Mouse (Mus musculus): ENCODE data around the gene Stk40. TPM values are rescaled to one million over a fixed set of nuclear protein-coding genes. Genes with fewer than 3 reads are reported as not detected.

Stk40 gene
- polyA plus RNA-seq (2015; fragmentation: Nextera tagmentation; extraction: Ambion mirVana): 37.4 and 38.7 TPM in 2 replicates

GRCm38 (mm10) chr4:126103590-126104068, at the start of gene Stk40:
TSS of gene Stk40 (plus strand) at chr4:126103957.
- peak within 1 kb of the TSS; percentile 96 for H3K4me3 ChIP-seq (replicated peaks)
- ATAC-seq (ENCODE audit: insufficient number of reproducible peaks, low FRiP score, low TSS enrichment, low read depth): peak; percentile 95
- WGBS: under 1% methylated on average over 34 of the region's 34 CpGs

GRCm38 (mm10) chr4:126057207-126058133, 46.3 kb upstream of the Stk40 start:
- Histone ChIP-seq H3K36me3 (peaks cover 33% of the 10 kb centered on the region), H3K9ac (peak overlapping the region; percentile 59), H3K4me1 (peaks cover 14% of the 10 kb centered on the region), H3K4me2 (replicated peaks) (peak overlapping the region; percentile 84), H3K27me3 (no peaks in the 10 kb centered on the region), H3K27ac (replicated peaks) (peak overlapping the region; percentile 51; the same call in 1 of the 2 replicates), H3K4me3 (replicated peaks) (peak overlapping the region; percentile 74), H3K9me3 (replicated peaks) (no peaks in the 10 kb centered on the region)
- 13% methylated on average over 19 of the region's 19 CpGs for WGBS
- ATAC-seq (ENCODE audit: insufficient number of reproducible peaks, low FRiP score, low TSS enrichment, low read depth): no peak

More at GRCm38 (mm10) chr4:126103590-126104068, at the start of gene Stk40:
- Histone ChIP-seq H3K9ac (peak within 1 kb of the TSS; percentile 85), H3K4me2 (replicated peaks) (peak within 1 kb of the TSS; percentile 91), H3K27me3 (no peaks in the 10 kb centered on the region), H3K9me3 (replicated peaks) (no peaks in the 10 kb centered on the region), H3K4me1 (peaks cover 51% of the 10 kb centered on the region), H3K36me3 (0 out of 2 replicates have a peak, but pooled peaks cover 6% of the 10 kb centered on the region), H3K27ac (replicated peaks) (peak within 1 kb of the TSS; percentile 91)

- H3K9ac ChIP-seq: peak within 1 kb of the TSS; percentile 59
- WGBS: under 1% methylated on average over 57 of the region's 57 CpGs
- peak within 1 kb of the TSS; percentile 84 for H3K4me2 ChIP-seq (replicated peaks)
- H3K4me1 ChIP-seq: peaks cover 14% of the 10 kb centered on the region
- peak; percentile 94 for ATAC-seq (ENCODE audit: insufficient number of reproducible peaks, low FRiP score, low TSS enrichment, low read depth)
- no peaks in the 10 kb centered on the region for H3K27me3 ChIP-seq
- H3K36me3 ChIP-seq: peaks cover 28% of the 10 kb centered on the region
- H3K27ac ChIP-seq (replicated peaks): peak within 1 kb of the TSS; percentile 51; the same call in 1 of the 2 replicates
- H3K9me3 ChIP-seq (replicated peaks): no peaks in the 10 kb centered on the region
- H3K4me3 ChIP-seq (replicated peaks): peak within 1 kb of the TSS; percentile 74
Observed at GRCm38 (mm10) chr4:126058134-126058996, 45.4 kb upstream of the Stk40 start, which contains the start of gene Oscp1. TSS of gene Oscp1 (plus strand) at chr4:126058565.

- peaks cover 22% of the 10 kb centered on the region for H3K36me3 ChIP-seq
- peak overlapping the region; percentile 59 for H3K9ac ChIP-seq
- H3K4me1 ChIP-seq: peaks cover 14% of the 10 kb centered on the region
- ATAC-seq (ENCODE audit: insufficient number of reproducible peaks, low FRiP score, low TSS enrichment, low read depth): no peak
- peak overlapping the region; percentile 74 for H3K4me3 ChIP-seq (replicated peaks)
- no peak overlapping the region for H3K27ac ChIP-seq (replicated peaks)
- H3K9me3 ChIP-seq (replicated peaks): no peaks in the 10 kb centered on the region
- H3K27me3 ChIP-seq: no peaks in the 10 kb centered on the region
- WGBS: 35% methylated on average over 9 of the region's 9 CpGs
- peak overlapping the region; percentile 84 for H3K4me2 ChIP-seq (replicated peaks)
Observed at GRCm38 (mm10) chr4:126058997-126059362, 44.8 kb upstream of the Stk40 start.

DNA sequence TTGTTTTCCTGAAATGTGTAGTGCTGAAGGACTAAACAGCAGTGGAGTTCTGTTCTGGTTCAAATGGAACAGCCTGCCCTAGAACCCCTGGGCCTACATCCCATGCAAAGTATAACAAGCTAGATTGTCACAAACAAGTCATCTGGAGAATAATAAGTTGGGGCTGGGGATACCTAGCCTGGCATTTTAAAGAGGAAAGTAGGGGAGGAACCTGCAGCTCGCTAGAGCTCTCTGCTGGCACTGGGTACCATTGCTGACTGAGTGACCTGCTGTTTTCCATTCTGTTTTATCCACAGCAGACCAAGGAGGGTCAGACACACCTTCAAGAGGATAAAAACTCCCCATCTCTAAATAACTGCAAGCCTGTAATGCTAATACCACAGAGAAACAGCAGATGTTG, 40.9 kb upstream of the Stk40 start:
- no peak for ATAC-seq (ENCODE audit: insufficient number of reproducible peaks, low FRiP score, low TSS enrichment, low read depth)
- Histone ChIP-seq H3K4me3 (replicated peaks) (no peak overlapping the region), H3K9me3 (replicated peaks) (no peaks in the 10 kb centered on the region), H3K9ac (no peak overlapping the region), H3K4me2 (replicated peaks) (no peak overlapping the region), H3K4me1 (peaks cover 6% of the 10 kb centered on the region), H3K27me3 (no peaks in the 10 kb centered on the region), H3K36me3 (no peaks in the 10 kb centered on the region), H3K27ac (replicated peaks) (no peak overlapping the region)
- WGBS: 50% methylated on average over 1 of the region's 1 CpGs

DNA sequence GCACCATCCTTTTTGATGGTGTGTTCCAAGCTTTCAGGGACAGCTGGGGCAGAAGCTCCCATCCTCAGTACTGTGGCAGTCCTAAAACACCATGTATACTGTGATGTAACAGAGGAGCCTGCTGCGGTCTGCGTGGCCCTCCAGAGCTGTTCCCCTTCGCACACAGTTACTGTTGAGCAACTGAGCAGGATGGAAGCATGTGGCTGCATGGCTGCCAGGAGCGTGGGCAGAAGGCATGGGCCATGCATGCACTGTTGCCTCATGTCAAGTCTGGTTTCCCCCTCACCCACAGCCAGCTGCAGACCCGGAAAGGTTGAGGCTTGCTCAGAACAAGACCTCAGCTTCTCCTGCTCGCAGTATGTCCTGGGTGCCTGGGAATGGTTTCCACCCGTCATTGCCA, 38.5 kb upstream of the Stk40 start:
- Histone ChIP-seq H3K27me3 (no peaks in the 10 kb centered on the region), H3K9me3 (replicated peaks) (no peaks in the 10 kb centered on the region), H3K4me2 (replicated peaks) (no peak overlapping the region), H3K4me3 (replicated peaks) (no peak overlapping the region), H3K36me3 (no peaks in the 10 kb centered on the region), H3K4me1 (no peaks in the 10 kb centered on the region), H3K9ac (no peak overlapping the region), H3K27ac (replicated peaks) (no peak overlapping the region)
- 81% methylated on average over 7 of the region's 7 CpGs for WGBS
- no peak for ATAC-seq (ENCODE audit: insufficient number of reproducible peaks, low FRiP score, low TSS enrichment, low read depth)

DNA sequence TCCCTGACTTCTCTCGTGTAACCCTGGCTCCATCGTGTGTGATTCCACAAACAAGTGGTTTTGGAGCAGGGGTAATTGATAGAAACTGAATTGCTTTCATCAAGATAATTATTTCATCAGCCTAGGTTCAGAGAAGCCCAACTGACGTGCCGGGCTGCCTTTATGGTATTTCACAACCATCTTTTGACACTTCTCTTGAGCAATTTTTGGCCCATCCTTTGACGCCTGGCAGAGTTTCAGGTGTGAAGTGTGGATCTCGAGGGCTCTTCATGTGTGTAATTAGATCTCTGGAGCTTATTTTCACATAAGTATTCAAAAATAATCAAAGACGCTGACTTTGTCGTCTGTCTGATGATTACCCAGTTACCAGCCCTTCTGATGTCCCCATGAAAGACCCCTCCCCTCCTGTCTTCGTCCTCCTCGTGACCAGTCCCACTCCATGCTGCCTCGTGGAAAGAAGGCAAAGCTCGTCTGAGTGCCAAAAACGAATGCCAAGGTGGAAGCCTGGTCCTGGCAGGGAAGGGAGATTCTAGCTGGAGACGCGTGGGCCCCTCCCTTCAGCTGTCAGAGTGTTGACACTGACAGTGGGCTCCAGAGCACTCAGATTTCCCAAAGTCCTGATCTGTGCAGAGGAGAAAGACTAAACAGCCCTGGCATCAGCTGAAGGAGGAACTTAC, 36.2 kb upstream of the Stk40 start:
- 57% methylated on average over 15 of the region's 15 CpGs for WGBS
- Histone ChIP-seq H3K4me3 (replicated peaks) (no peak overlapping the region), H3K27me3 (no peaks in the 10 kb centered on the region), H3K4me1 (no peaks in the 10 kb centered on the region), H3K9ac (no peak overlapping the region), H3K9me3 (replicated peaks) (no peaks in the 10 kb centered on the region), H3K27ac (replicated peaks) (no peak overlapping the region), H3K4me2 (replicated peaks) (no peak overlapping the region), H3K36me3 (no peaks in the 10 kb centered on the region)
- 0 out of 2 replicates have a peak, but pooled peaks have one; percentile 29 for ATAC-seq (ENCODE audit: insufficient number of reproducible peaks, low FRiP score, low TSS enrichment, low read depth)

- Histone ChIP-seq H3K4me1 (no peaks in the 10 kb centered on the region), H3K27ac (replicated peaks) (no peak overlapping the region), H3K27me3 (no peaks in the 10 kb centered on the region), H3K4me3 (replicated peaks) (no peak overlapping the region), H3K4me2 (replicated peaks) (no peak overlapping the region), H3K9ac (no peak overlapping the region), H3K9me3 (replicated peaks) (no peaks in the 10 kb centered on the region), H3K36me3 (no peaks in the 10 kb centered on the region)
- ATAC-seq (ENCODE audit: insufficient number of reproducible peaks, low FRiP score, low TSS enrichment, low read depth): no peak
- 77% methylated on average over 6 of the region's 6 CpGs for WGBS
Observed at GRCm38 (mm10) chr4:126068842-126069241, 34.9 kb upstream of the Stk40 start.

- Histone ChIP-seq H3K4me1 (no peaks in the 10 kb centered on the region), H3K27ac (replicated peaks) (no peak overlapping the region), H3K4me2 (replicated peaks) (no peak overlapping the region), H3K27me3 (no peaks in the 10 kb centered on the region), H3K9ac (no peak overlapping the region), H3K36me3 (0 out of 2 replicates have a peak, but pooled peaks cover 6% of the 10 kb centered on the region), H3K4me3 (replicated peaks) (no peak overlapping the region), H3K9me3 (replicated peaks) (no peaks in the 10 kb centered on the region)
- no peak for ATAC-seq (ENCODE audit: insufficient number of reproducible peaks, low FRiP score, low TSS enrichment, low read depth)
- WGBS: 84% methylated on average over 6 of the region's 6 CpGs
Observed at GRCm38 (mm10) chr4:126077833-126078232, 25.9 kb upstream of the Stk40 start.

GRCm38 (mm10) chr4:126079266-126079665, 24.5 kb upstream of the Stk40 start:
- no peak overlapping the region for H3K4me2 ChIP-seq (replicated peaks)
- 0 out of 2 replicates have a peak, but pooled peaks cover 9% of the 10 kb centered on the region for H3K36me3 ChIP-seq
- no peaks in the 10 kb centered on the region for H3K4me1 ChIP-seq
- H3K9ac ChIP-seq: no peak overlapping the region
- no peaks in the 10 kb centered on the region for H3K27me3 ChIP-seq
- H3K9me3 ChIP-seq (replicated peaks): no peaks in the 10 kb centered on the region
- no peak overlapping the region for H3K27ac ChIP-seq (replicated peaks)
- ATAC-seq (ENCODE audit: insufficient number of reproducible peaks, low FRiP score, low TSS enrichment, low read depth): no peak
- WGBS: 83% methylated on average over 4 of the region's 4 CpGs
- H3K4me3 ChIP-seq (replicated peaks): no peak overlapping the region

All from embryonic facial prominence, embryonic 15.5 days (tissue).